In the genomic region with DNA sequence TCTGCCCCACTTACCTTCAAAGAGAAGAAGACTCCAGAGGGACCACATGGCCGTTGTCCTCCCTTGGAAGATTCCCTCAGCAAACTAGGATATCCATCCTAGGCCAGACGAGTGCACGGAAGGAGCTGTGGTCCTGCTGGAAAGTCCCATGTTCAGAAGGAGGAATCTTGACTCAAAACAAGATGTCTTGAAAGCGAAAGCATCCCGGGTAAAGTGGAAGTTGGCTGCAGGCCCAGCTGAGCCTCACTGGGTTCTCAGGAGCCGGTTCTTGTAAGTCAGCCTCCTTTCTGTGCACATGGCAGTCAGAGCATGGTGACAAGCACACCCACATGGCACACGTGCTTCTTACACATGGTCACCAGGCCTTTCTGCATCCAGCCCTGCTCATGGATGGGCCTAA, we compare ENCODE assay signal across 8 mouse cellular contexts. TPM values are rescaled to one million over a fixed set of nuclear protein-coding genes. Genes with fewer than 3 reads are reported as not detected.
DNase-seq lines count a peak whose midpoint lies in the region; ATAC-seq lines count a peak whose summit lies in the region.

A gene (minus strand): TSS at position 184 of the 400 bp plus-strand sequence.

- intact Hi-C loops in heart, postnatal 25 days (cut with DNase I): no loop called here

- no peak for ATAC-seq in cerebellum, adult (ENCODE audit: insufficient number of reproducible peaks, low FRiP score, low TSS enrichment)

- DNase-seq in gastrocnemius, adult 18-20 months (ENCODE audit: low spot score): peak; percentile 27
- no peak for DNase-seq in gastrocnemius, postnatal 25 days
- peak; percentile 7 to 12 for DNase-seq in right cerebral cortex, postnatal 36 days (ENCODE audit: low spot score in 2 of 2)
- no peak for DNase-seq in right cerebral cortex, postnatal 25 days
- DNase-seq in heart, postnatal 25 days (ENCODE audit: low spot score): peak; percentile 25
- DNase-seq in skeletal muscle tissue, adult 2 months (ENCODE audit: low read depth, low spot score): peak; percentile 43
- no peak for DNase-seq in thymus, postnatal 25 days

RNA-seq across cellular contexts. Expression of the gene that starts here (rescaled TPM):
- under 1 TPM; 0.18 to 0.24 TPM for total RNA-seq in gastrocnemius, adult 18-20 months (2021)
- total RNA-seq in gastrocnemius, postnatal 25 days (2021): under 1 TPM in 1 of 2 experiments, not detected in 1; 0.21 TPM
- under 1 TPM in 1 of 2 experiments, not detected in 1; 0.25 TPM for total RNA-seq in heart, postnatal 25 days (2021)

Comparison
In these comparisons a context has a peak if more than half of its experiments do, and no peak if none do; other contexts are left out.
1. DNase-seq: peak in right cerebral cortex, postnatal 36 days (2 of 2) and skeletal muscle tissue, adult 2 months (single experiment); none in gastrocnemius, postnatal 25 days (single experiment), right cerebral cortex, postnatal 25 days (single experiment) and thymus, postnatal 25 days (single experiment).
2. Peak in DNase-seq in gastrocnemius, adult 18-20 months; RNA of the gene not detected or under 1 TPM.
3. Peak in DNase-seq in heart, postnatal 25 days; RNA of the gene not detected or under 1 TPM.